Mouse (Mus musculus) liver, adult 10 weeks (tissue): ENCODE data around the gene Gm17693. TPM values are rescaled to one million over a fixed set of nuclear protein-coding genes. Genes with fewer than 3 reads are reported as not detected.

ENCODE experiments used
- polyA plus RNA-seq: library from polyadenylated mRNA; stranded (reverse); fragments of 350-450 nt; fragmentation: Illumina TruSeq; extraction: RNeasy Lipid Tissue Mini Kit (QIAGEN cat#74804); gene quantifications from one replicate; pipeline ENCODE4 v1.2.3, GENCODE M21; 2014; ENCODE audit warnings: low read depth, low replicate concordance

Gene Gm17693
- not detected for polyA plus RNA-seq

GRCm38 (mm10) chrX:125705144-125705543 is at the start of gene Gm17693:
Gm17693 (plus strand) TSS chrX:125705444.

